Mouse (Mus musculus) heart, embryonic 11.5 days (tissue): Measurements from ENCODE around the gene Aldh18a1. TPM values are rescaled to one million over a fixed set of nuclear protein-coding genes. Genes with fewer than 3 reads are reported as not detected.

Experiments
- ATAC-seq: fragments of 200-750 bp; cut with Nextera tagmentation; replicated peaks from 2 replicates; pipeline ENCODE4 v1.8.0; 2017; ENCODE audit warnings: moderate library complexity; ENCODE audit not compliant: insufficient number of reproducible peaks, low FRiP score, low TSS enrichment
- H3K27ac ChIP-seq: fragments of 300-500 bp; sonication (generic); 2 replicates; pipeline ENCODE4 v1.5.1; 2014; ENCODE audit warnings: mild to moderate bottlenecking, low read depth, low read length
- H3K27me3 ChIP-seq: fragments of 300-500 bp; sonication (generic); 2 replicates; pipeline ENCODE4 v1.6.1; 2014; ENCODE audit warnings: mild to moderate bottlenecking, low read length, mixed read lengths; ENCODE audit not compliant: control insufficient read depth, insufficient read depth
- H3K36me3 ChIP-seq: fragments of 300-500 bp; sonication (generic); 2 replicates; pipeline ENCODE4 v1.6.1; 2014; ENCODE audit warnings: mild to moderate bottlenecking, low read length, moderate library complexity, mixed read lengths; ENCODE audit not compliant: control insufficient read depth, insufficient read depth
- H3K4me1 ChIP-seq: fragments of 300-500 bp; sonication (generic); 2 replicates; pipeline ENCODE4 v1.6.1; 2014; ENCODE audit warnings: low read length; ENCODE audit not compliant: control insufficient read depth, insufficient read depth
- H3K4me2 ChIP-seq: fragments of 300-500 bp; sonication (generic); 2 replicates; pipeline ENCODE4 v1.6.1; 2014; ENCODE audit warnings: mild to moderate bottlenecking, moderate library complexity
- H3K4me3 ChIP-seq: fragments of 300-500 bp; sonication (generic); 2 replicates; pipeline ENCODE4 v1.5.1; 2014; ENCODE audit warnings: low read depth, low read length
- H3K9ac ChIP-seq: fragments of 300-500 bp; sonication (generic); 2 replicates; pipeline ENCODE4 v1.6.1; 2014; ENCODE audit warnings: mild to moderate bottlenecking, low read depth, low read length, moderate library complexity
- H3K9me3 ChIP-seq: fragments of 300-500 bp; sonication (generic); replicated peaks from 2 replicates; pipeline ENCODE4 v1.6.1; 2016; ENCODE audit warnings: low read length; ENCODE audit not compliant: control insufficient read depth
- WGBS: fragments of 180-500 bp; shearing (Covaris S2); extraction: QIAGEN DNeasy Blood & Tissue Kit; methylation state at CpG from one replicate; pipeline ENCODE4 v1.1.7; 2014; ENCODE audit not compliant: insufficient replicate concordance; 5-methylcytosine and 5-hydroxymethylcytosine counted together
- polyA plus RNA-seq: library from polyadenylated mRNA; unstranded; fragments of >200 nt; fragmentation: Nextera tagmentation; extraction: Ambion mirVana; gene quantifications from 2 replicates; pipeline ENCODE4 v1.2.1, GENCODE M21; 2014

Gene Aldh18a1
- polyA plus RNA-seq, 1 experiment from 2014 or later = 38.9 TPM

DNA sequence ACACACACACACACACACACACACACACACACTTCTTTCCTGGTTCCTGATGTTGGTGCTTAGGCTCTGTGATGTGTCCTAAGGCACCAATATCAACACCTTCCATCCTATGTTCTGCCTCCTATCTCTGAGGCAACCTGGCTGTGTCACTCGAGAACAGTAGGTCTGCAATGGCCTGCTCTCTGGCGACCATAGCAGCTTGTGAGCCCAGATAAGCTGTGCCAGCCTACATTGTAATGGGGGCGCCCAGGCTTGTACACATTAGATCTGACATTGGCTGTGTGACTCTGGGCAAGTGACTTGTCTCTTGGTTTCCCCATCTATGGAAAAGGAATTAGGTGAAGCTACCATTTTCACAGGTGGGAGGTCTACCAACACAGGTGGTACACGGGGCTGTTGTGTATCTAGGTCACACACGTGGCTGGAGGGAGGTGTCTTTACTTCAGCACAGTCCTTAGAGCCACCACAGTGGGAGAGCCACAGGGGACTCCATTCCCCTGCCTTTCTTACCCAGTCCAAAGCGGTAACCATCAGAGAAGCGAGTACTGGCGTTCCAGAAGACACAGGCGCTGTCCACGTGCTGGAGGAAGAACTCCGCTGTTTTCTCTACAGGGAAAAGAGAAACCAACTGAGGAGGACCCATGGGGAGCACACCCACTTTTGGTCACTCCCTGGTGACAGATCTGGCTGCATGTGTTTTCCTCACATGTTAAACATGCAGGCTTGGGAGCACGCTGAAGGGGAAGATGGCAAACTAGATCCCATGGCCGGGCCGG lies 35.1 kb downstream of the Aldh18a1 start:
- H3K9ac ChIP-seq = no peak overlapping the region
- no peaks in the 10 kb centered on the region for H3K9me3 ChIP-seq
- 85% methylated on average over 14 of the region's 14 CpGs for WGBS
- no peak overlapping the region for H3K4me3 ChIP-seq
- no peaks in the 10 kb centered on the region for H3K27me3 ChIP-seq
- no peak overlapping the region for H3K4me2 ChIP-seq
- no peak overlapping the region for H3K27ac ChIP-seq
- peaks cover 26% of the 10 kb centered on the region for H3K36me3 ChIP-seq
- peaks cover 9% of the 10 kb centered on the region for H3K4me1 ChIP-seq
- ATAC-seq = no peak

DNA sequence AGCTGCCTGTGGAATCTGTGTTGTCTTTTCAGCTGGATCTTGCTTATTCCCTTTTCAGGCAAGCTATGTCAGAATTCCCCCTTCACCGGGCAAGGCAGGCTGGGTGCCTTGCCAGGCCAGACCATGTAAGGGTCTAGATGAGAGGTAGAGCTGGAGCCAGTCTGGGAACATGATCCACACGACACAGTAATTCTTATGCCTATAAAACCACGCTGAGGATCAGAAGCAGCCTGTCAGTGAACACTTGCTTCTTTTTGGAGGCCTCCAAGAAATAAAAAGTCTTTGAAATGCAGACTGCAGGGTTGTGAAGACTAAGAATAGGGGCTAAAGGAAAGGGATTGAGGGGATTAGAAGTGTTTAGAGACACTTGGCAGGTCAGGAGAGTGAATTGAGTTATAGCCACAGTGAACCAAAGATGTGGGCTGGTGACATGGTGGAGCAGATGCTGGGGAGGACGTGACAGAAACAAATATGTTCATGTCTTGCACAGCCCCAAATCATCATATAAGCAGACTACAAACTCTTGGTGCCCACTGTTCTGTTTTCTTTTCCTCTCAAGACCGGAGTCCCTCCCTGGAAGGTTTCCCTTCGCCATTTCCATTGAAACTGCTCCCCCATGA lies 38.6 kb downstream of the Aldh18a1 start:
- Histone ChIP-seq H3K4me3 (no peak overlapping the region), H3K36me3 (peaks cover 12% of the 10 kb centered on the region), H3K4me1 (peaks cover 9% of the 10 kb centered on the region), H3K4me2 (no peak overlapping the region), H3K9me3 (no peaks in the 10 kb centered on the region), H3K27me3 (no peaks in the 10 kb centered on the region), H3K27ac (peak overlapping the region; percentile 43; the same call in 1 of the 2 replicates), H3K9ac (no peak overlapping the region; the same call in 1 of the 2 replicates)
- no peak for ATAC-seq
- WGBS = 71% methylated on average over 6 of the region's 6 CpGs

- WGBS = 36% methylated on average over 5 of the region's 5 CpGs
- ATAC-seq = no peak
- Histone ChIP-seq H3K27ac (peak overlapping the region; percentile 43; the same call in 1 of the 2 replicates), H3K9me3 (no peaks in the 10 kb centered on the region), H3K36me3 (0 out of 2 replicates have a peak, but pooled peaks cover 6% of the 10 kb centered on the region), H3K9ac (no peak overlapping the region; the same call in 1 of the 2 replicates), H3K27me3 (no peaks in the 10 kb centered on the region), H3K4me2 (no peak overlapping the region), H3K4me3 (no peak overlapping the region), H3K4me1 (peaks cover 9% of the 10 kb centered on the region)
These were observed 39.3 kb downstream of the Aldh18a1 start for GRCm38 (mm10) chr19:40548796-40549515.

DNA sequence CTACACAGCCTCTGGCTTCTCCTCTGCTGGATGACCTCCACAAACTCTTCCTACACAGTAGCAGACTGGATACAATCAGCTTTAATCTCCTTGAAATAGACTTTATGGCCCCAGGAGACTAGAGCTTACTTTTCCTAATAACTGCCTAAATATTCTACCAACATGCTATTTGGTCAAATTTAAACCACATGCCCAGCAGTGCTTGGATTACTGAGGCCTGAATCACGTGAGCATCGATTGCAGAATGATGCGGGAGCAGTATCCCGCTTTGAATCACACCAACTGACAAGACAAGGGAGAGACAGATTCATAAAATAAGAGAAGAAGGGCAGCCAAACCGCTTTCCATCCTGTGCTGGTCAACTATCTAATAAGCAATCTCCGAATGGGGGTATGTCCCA lies 39.9 kb downstream of the Aldh18a1 start:
- H3K9me3 ChIP-seq = no peaks in the 10 kb centered on the region
- ATAC-seq = no peak
- WGBS = 87% methylated on average over 6 of the region's 6 CpGs
- H3K27ac ChIP-seq = no peak overlapping the region
- no peak overlapping the region for H3K9ac ChIP-seq
- 0 out of 2 replicates have a peak, but pooled peaks cover 6% of the 10 kb centered on the region for H3K36me3 ChIP-seq
- H3K4me1 ChIP-seq = peaks cover 9% of the 10 kb centered on the region
- no peak overlapping the region for H3K4me3 ChIP-seq
- no peak overlapping the region for H3K4me2 ChIP-seq
- H3K27me3 ChIP-seq = no peaks in the 10 kb centered on the region

GRCm38 (mm10) chr19:40544856-40545255 lies 43.4 kb downstream of the Aldh18a1 start:
- Histone ChIP-seq H3K4me3 (no peak overlapping the region), H3K4me1 (peaks cover 9% of the 10 kb centered on the region), H3K4me2 (no peak overlapping the region), H3K9me3 (no peaks in the 10 kb centered on the region), H3K27ac (no peak overlapping the region), H3K27me3 (no peaks in the 10 kb centered on the region), H3K36me3 (no peaks in the 10 kb centered on the region), H3K9ac (no peak overlapping the region)
- 8% methylated on average over 3 of the region's 3 CpGs for WGBS
- no peak; the same call in 1 of the 2 replicates for ATAC-seq

- no peak overlapping the region for H3K9ac ChIP-seq
- H3K4me2 ChIP-seq = no peak overlapping the region
- H3K4me3 ChIP-seq = no peak overlapping the region
- H3K4me1 ChIP-seq = no peaks in the 10 kb centered on the region
- ATAC-seq = no peak
- H3K36me3 ChIP-seq = no peaks in the 10 kb centered on the region
- no peak overlapping the region for H3K27ac ChIP-seq
- 65% methylated on average over 7 of the region's 7 CpGs for WGBS
- H3K27me3 ChIP-seq = no peaks in the 10 kb centered on the region
- H3K9me3 ChIP-seq = no peaks in the 10 kb centered on the region
These were observed 45.5 kb downstream of the Aldh18a1 start for GRCm38 (mm10) chr19:40542776-40543175.

DNA sequence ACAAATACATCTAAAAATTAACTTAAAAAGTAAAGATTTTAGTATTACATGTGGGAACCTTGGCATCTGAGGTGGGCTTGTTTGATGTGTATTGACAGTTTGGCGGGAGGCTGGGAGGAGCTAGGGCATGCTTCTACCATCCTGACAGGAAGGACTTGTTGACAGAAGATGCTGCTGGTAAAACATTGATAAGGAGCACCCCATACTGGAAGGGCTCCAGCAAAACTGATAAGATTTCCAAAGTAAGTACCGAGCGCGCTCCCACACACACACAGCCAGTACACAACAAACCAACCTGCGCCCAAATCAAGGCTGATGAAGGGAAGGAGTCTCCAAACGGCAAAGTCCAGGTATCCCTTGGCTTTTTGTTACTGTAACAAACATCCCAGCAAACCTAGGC lies 51.7 kb downstream of the Aldh18a1 start:
- Histone ChIP-seq H3K9ac (no peak overlapping the region), H3K27me3 (no peaks in the 10 kb centered on the region), H3K36me3 (no peaks in the 10 kb centered on the region), H3K27ac (no peak overlapping the region), H3K9me3 (no peaks in the 10 kb centered on the region), H3K4me3 (no peak overlapping the region), H3K4me1 (peaks cover 8% of the 10 kb centered on the region; the same call in 1 of the 2 replicates), H3K4me2 (no peak overlapping the region)
- ATAC-seq = no peak
- WGBS = 27% methylated on average over 6 of the region's 6 CpGs

DNA sequence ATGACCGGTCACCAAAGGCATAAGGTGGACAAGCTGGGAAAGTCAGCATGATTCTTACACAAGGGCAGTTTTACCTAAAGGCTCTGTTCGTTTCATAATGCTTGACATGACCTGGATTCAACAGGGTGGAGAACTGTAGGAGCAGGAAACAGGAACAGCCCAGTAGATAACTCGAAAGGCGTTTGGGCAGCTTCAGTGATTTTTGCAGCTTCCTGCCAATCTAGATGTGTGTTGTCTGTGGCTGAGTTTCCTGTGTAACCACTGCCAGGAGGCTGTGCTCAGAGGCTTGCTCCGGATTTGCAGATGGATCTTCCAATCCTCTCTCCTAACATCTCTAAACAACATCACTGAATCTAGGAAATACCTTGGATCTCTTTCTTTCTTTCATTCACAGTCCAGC lies 55.7 kb downstream of the Aldh18a1 start:
- Histone ChIP-seq H3K9me3 (no peaks in the 10 kb centered on the region), H3K4me2 (no peak overlapping the region), H3K4me1 (peaks cover 8% of the 10 kb centered on the region; the same call in 1 of the 2 replicates), H3K27ac (peak overlapping the region; percentile 35; the same call in 1 of the 2 replicates), H3K27me3 (no peaks in the 10 kb centered on the region), H3K9ac (no peak overlapping the region), H3K36me3 (no peaks in the 10 kb centered on the region), H3K4me3 (no peak overlapping the region)
- 70% methylated on average over 5 of the region's 5 CpGs for WGBS
- no peak for ATAC-seq
